Mouse (Mus musculus): ENCODE measurements around the gene Sall4. TPM values are rescaled to one million over a fixed set of nuclear protein-coding genes. Genes with fewer than 3 reads are reported as not detected.

Gene Sall4
- polyA plus RNA-seq (2017; shearing (Covaris generic)) = not detected

DNA sequence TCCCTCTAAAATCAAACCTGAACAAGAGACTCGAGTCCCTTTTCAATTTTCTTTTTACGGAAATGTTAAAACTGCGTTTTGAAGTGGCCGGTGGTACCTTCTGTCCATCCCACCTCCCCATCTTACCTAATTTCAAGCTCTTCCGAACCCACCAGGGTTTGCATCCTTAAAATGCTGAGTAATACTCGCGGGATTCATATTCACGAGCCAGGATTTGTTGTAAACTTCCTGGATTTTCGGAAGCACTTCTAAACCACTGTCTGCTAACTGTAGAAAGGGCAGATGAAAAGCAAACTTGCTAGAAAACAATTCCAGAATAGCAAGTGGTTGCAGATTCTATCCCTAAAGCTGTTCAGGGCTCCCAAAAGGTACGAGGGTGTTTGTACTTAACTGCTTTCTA is at the start of gene Sall4:
Gene Sall4 (minus strand): TSS at position 362 of the 400 bp plus-strand sequence.

DNA sequence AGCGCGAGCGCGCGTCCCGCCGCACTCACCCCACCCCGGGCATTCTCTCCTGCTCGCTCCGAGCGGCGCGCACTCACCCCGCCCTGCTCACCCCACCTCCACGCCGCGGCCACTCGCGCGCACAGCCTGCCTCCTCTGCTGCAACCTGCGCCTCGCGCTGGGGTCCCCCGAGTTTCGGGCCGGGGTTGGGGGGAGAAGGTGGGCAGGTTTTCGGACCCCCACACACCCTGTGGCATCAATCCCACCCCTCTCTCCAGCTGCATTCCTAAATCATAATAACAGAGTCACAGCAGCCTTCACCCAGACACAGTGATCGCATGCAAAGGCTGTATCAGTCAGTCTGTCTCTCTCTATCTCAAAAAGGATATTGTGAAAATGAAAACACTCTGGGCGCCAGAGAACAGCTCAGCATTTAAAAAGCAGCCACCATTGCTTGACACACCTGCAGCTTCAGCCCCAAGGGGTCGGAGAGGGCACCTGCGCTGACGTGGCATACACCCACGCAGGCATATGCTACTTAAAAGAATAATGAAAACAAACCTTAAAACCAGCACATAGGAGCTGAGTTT is 25.6 kb downstream of the Sall4 start, which contains the start of gene Atp9a:
Gene Atp9a (minus strand): TSS at position 351 of the 569 bp plus-strand sequence.

Other genes starting within 250 kb of the Sall4 start
- 52.7 TPM for gene Nfatc2, start 166.3 kb downstream of the Sall4 start, polyA plus RNA-seq (2017; shearing (Covaris generic))
- 5.3 TPM for gene Atp9a, start 25.5 kb downstream of the Sall4 start, polyA plus RNA-seq (2017; shearing (Covaris generic))
- gene Zfp64, start 187.6 kb upstream of the Sall4 start, polyA plus RNA-seq (2017; shearing (Covaris generic)) = 30.0 TPM